Mouse (Mus musculus) G1E (cell line): ENCODE data around the gene Ces1b.

Experiments used
- CTCF ChIP-seq: IDR thresholded peaks from 2 replicates; pipeline ENCODE4 v1.5.1; 2012; ENCODE audit warnings: low read depth, low read length, inconsistent platforms, mixed read lengths
- GATA1 ChIP-seq: IDR thresholded peaks from 2 replicates; pipeline ENCODE4 v1.6.1; 2012; ENCODE audit warnings: borderline replicate concordance, low read length, inconsistent platforms, mixed read lengths
- TAL1 ChIP-seq: conservative IDR thresholded peaks from 2 replicates; pipeline ENCODE4 v1.6.1; 2012; ENCODE audit warnings: low read depth, low read length, inconsistent platforms, mixed read lengths

DNA sequence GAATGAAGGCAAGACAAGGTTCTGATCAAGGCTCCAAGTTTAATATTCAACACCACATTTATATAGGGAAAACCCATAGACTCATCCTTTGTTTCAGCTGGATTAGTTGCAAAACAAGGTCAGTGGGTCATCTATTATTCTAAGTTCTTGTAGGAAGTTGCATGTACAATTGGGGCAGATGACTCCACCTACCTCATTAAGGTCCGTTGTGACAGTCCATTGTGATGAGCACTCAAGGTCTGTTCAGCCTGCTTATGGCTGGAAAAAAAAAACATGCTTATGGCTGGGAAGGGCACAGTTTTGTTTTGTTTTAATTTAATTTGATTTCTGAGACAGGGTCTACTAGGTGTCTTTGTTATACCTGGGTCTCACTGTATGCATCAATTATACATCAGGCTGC is 11.5 kb upstream of the Ces1b start:
- TF ChIP-seq TAL1: no peak
- TF ChIP-seq CTCF: no peak
- TF ChIP-seq GATA1: no peak
